Mouse (Mus musculus): Measurements from ENCODE around the gene Obox3.
"Not testable (repeated sequence)": the region's sequence is repeated elsewhere in the genome, so short reads cannot be mapped to it uniquely, and the experiment has no call there.

The Obox3 gene

DNA sequence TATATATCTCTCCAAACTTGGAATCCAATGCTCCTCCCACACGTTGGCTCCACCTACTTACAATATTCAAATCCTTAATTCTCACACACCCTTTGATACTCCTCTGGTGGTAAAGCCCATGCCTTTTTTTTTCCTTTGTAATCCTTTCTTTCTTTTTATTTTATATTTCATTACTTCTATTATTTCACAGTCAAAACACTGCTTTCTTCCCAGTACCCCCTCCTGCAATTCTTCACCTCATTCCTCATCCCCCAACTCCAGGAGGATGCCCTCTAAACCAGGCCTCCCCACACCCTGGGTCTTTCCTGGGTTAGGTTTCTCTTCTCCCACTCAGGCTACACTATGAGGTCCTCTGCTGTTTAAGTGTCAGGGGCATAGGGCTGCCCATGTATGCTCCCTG lies at the start of gene Obox3:
Gene Obox3, minus strand, starts transcription at position 101 of the 400 bp plus-strand sequence.
- CTCF ChIA-PET, POLR2A ChIA-PET: not testable (repeated sequence)

DNA sequence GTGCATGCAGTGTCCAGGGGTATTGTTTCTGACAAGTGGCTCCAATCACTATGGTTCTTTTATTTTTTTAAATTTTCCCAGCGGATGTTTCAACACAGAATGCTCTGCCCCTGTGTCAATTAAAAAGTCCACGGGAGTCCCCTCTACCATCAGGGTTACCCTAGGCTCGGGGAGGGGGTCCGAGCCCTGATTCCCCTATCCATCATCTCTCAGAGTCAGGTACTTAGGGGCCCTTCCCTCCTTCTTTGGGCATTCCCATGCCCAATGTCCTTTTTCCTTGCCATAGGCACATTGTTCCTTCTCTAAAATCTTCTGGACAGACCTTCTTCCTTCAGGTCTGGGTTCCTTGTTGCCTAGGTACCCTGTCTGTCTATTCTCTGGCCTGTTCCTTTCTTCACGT lies 130.3 kb downstream of the Obox3 start:
- POLR2A ChIA-PET, CTCF ChIA-PET: not testable (repeated sequence)

Data from embryonic stem cell, embryonic (primary cell).